Mouse (Mus musculus): ENCODE data around the gene Uchl1. TPM values are rescaled to one million over a fixed set of nuclear protein-coding genes. Genes with fewer than 3 reads are reported as not detected.

Gene Uchl1
- total and polyA plus RNA-seq, 3 experiments: 0.33 TPM; not detected in 2

GRCm38 (mm10) chr5:66717931-66718330 lies 42.0 kb downstream of the Uchl1 start:
- no peak for TF ChIP-seq GATA2 (IDR thresholded peaks at IDR 0.05; ENCODE audit: borderline replicate concordance, low read depth, low read length)
- TF ChIP-seq CTCF (IDR thresholded peaks at IDR 0.05; ENCODE audit: low read depth, low read length): no peak
- no peak for TF ChIP-seq GATA1 (IDR thresholded peaks at IDR 0.05; ENCODE audit: borderline replicate concordance, low read length)
- no peak for TF ChIP-seq POLR2AphosphoS5 (IDR thresholded peaks at IDR 0.05; ENCODE audit: insufficient replicate concordance, low read depth, low read length)
- TF ChIP-seq TAL1 (conservative IDR thresholded peaks at IDR 0.05; ENCODE audit: low read depth, low read length): no peak
- H3K4me3 ChIP-seq (ENCODE audit: low read depth, low read length): no peak overlapping the region
- ATAC-seq (ENCODE audit: extremely low read depth, insufficient number of reproducible peaks, low FRiP score, poor library complexity, severe bottlenecking): no peak

GRCm38 (mm10) chr5:66718413-66718812 lies 42.5 kb downstream of the Uchl1 start:
- Histone ChIP-seq H3K27me3 (ENCODE audit: insufficient read depth, low read length) (no peaks in the 10 kb centered on the region), H3K36me3 (replicated peaks) (no peaks in the 10 kb centered on the region), H3K4me3 (ENCODE audit: low read depth, low read length) (no peak overlapping the region), H3K4me1 (ENCODE audit: insufficient read depth, low read depth, low read length) (no peaks in the 10 kb centered on the region), H3K9me3 (replicated peaks) (peaks cover 52% of the 10 kb centered on the region)
- no peak for DNase-seq (ENCODE audit: low spot score)
- TF ChIP-seq GATA1 (IDR thresholded peaks at IDR 0.05; ENCODE audit: borderline replicate concordance, low read length) (no peak), TAL1 (conservative IDR thresholded peaks at IDR 0.05; ENCODE audit: low read depth, low read length) (no peak), CTCF (IDR thresholded peaks at IDR 0.05; ENCODE audit: low read depth, low read length) (no peak), POLR2AphosphoS5 (IDR thresholded peaks at IDR 0.05; ENCODE audit: insufficient replicate concordance, low read depth, low read length) (no peak), GATA2 (IDR thresholded peaks at IDR 0.05; ENCODE audit: borderline replicate concordance, low read depth, low read length) (no peak)
- no peak for ATAC-seq (ENCODE audit: extremely low read depth, insufficient number of reproducible peaks, low FRiP score, poor library complexity, severe bottlenecking)

More at GRCm38 (mm10) chr5:66717931-66718330, 42.0 kb downstream of the Uchl1 start:
- Histone ChIP-seq H3K9me3 (replicated peaks) (peaks cover 51% of the 10 kb centered on the region), H3K27me3 (ENCODE audit: insufficient read depth, low read length) (no peaks in the 10 kb centered on the region), H3K4me1 (ENCODE audit: insufficient read depth, low read depth, low read length) (no peaks in the 10 kb centered on the region), H3K36me3 (replicated peaks) (no peaks in the 10 kb centered on the region)
- DNase-seq (ENCODE audit: low spot score): no peak

- TF ChIP-seq GATA2 (IDR thresholded peaks at IDR 0.05; ENCODE audit: borderline replicate concordance, low read depth, low read length) (no peak), TAL1 (conservative IDR thresholded peaks at IDR 0.05; ENCODE audit: low read depth, low read length) (no peak), GATA1 (IDR thresholded peaks at IDR 0.05; ENCODE audit: borderline replicate concordance, low read length) (no peak), CTCF (IDR thresholded peaks at IDR 0.05; ENCODE audit: low read depth, low read length) (no peak), POLR2AphosphoS5 (IDR thresholded peaks at IDR 0.05; ENCODE audit: insufficient replicate concordance, low read depth, low read length) (no peak)
- no peak for DNase-seq (ENCODE audit: low spot score)
- H3K9me3 ChIP-seq (replicated peaks): peaks cover 53% of the 10 kb centered on the region
- no peaks in the 10 kb centered on the region for H3K36me3 ChIP-seq (replicated peaks)
- no peak for ATAC-seq (ENCODE audit: extremely low read depth, insufficient number of reproducible peaks, low FRiP score, poor library complexity, severe bottlenecking)
- no peaks in the 10 kb centered on the region for H3K27me3 ChIP-seq (ENCODE audit: insufficient read depth, low read length)
- H3K4me3 ChIP-seq (ENCODE audit: low read depth, low read length): no peak overlapping the region
- H3K4me1 ChIP-seq (ENCODE audit: insufficient read depth, low read depth, low read length): no peaks in the 10 kb centered on the region
Observed at GRCm38 (mm10) chr5:66718880-66719279, 43.0 kb downstream of the Uchl1 start.

- DNase-seq (ENCODE audit: low spot score): no peak
- peaks cover 46% of the 10 kb centered on the region for H3K9me3 ChIP-seq (replicated peaks)
- no peaks in the 10 kb centered on the region for H3K27me3 ChIP-seq (ENCODE audit: insufficient read depth, low read length)
- TF ChIP-seq GATA2 (IDR thresholded peaks at IDR 0.05; ENCODE audit: borderline replicate concordance, low read depth, low read length): no peak
- no peaks in the 10 kb centered on the region for H3K36me3 ChIP-seq (replicated peaks)
- H3K4me1 ChIP-seq (ENCODE audit: insufficient read depth, low read depth, low read length): no peaks in the 10 kb centered on the region
- ATAC-seq (ENCODE audit: extremely low read depth, insufficient number of reproducible peaks, low FRiP score, poor library complexity, severe bottlenecking): no peak
- no peak overlapping the region for H3K4me3 ChIP-seq (ENCODE audit: low read depth, low read length)
Observed at GRCm38 (mm10) chr5:66720921-66721320, 45.0 kb downstream of the Uchl1 start.

- Histone ChIP-seq H3K4me1 (ENCODE audit: insufficient read depth, low read depth, low read length) (no peaks in the 10 kb centered on the region), H3K4me3 (ENCODE audit: low read depth, low read length) (no peak overlapping the region), H3K9me3 (replicated peaks) (peaks cover 47% of the 10 kb centered on the region), H3K36me3 (replicated peaks) (no peaks in the 10 kb centered on the region), H3K27me3 (ENCODE audit: insufficient read depth, low read length) (no peaks in the 10 kb centered on the region)
- DNase-seq (ENCODE audit: low spot score) (no peak), ATAC-seq (ENCODE audit: extremely low read depth, insufficient number of reproducible peaks, low FRiP score, poor library complexity, severe bottlenecking) (no peak)
- TF ChIP-seq CTCF (IDR thresholded peaks at IDR 0.05; ENCODE audit: low read depth, low read length) (no peak), GATA1 (IDR thresholded peaks at IDR 0.05; ENCODE audit: borderline replicate concordance, low read length) (no peak)
Observed at GRCm38 (mm10) chr5:66722586-66722985, 46.7 kb downstream of the Uchl1 start.

- H3K9me3 ChIP-seq (replicated peaks): peaks cover 45% of the 10 kb centered on the region
- H3K36me3 ChIP-seq (replicated peaks): no peaks in the 10 kb centered on the region
- no peaks in the 10 kb centered on the region for H3K27me3 ChIP-seq (ENCODE audit: insufficient read depth, low read length)
- no peak for ATAC-seq (ENCODE audit: extremely low read depth, insufficient number of reproducible peaks, low FRiP score, poor library complexity, severe bottlenecking)
- no peak for DNase-seq (ENCODE audit: low spot score)
- no peaks in the 10 kb centered on the region for H3K4me1 ChIP-seq (ENCODE audit: insufficient read depth, low read depth, low read length)
- no peak overlapping the region for H3K4me3 ChIP-seq (ENCODE audit: low read depth, low read length)
- TF ChIP-seq GATA2 (IDR thresholded peaks at IDR 0.05; ENCODE audit: borderline replicate concordance, low read depth, low read length): no peak
Observed at GRCm38 (mm10) chr5:66723037-66723436, 47.1 kb downstream of the Uchl1 start.

GRCm38 (mm10) chr5:66723626-66724025 lies 47.7 kb downstream of the Uchl1 start:
- Histone ChIP-seq H3K4me3 (ENCODE audit: low read depth, low read length) (no peak overlapping the region), H3K27me3 (ENCODE audit: insufficient read depth, low read length) (no peaks in the 10 kb centered on the region), H3K36me3 (replicated peaks) (no peaks in the 10 kb centered on the region), H3K4me1 (ENCODE audit: insufficient read depth, low read depth, low read length) (no peaks in the 10 kb centered on the region), H3K9me3 (replicated peaks) (peaks cover 43% of the 10 kb centered on the region)
- ATAC-seq (ENCODE audit: extremely low read depth, insufficient number of reproducible peaks, low FRiP score, poor library complexity, severe bottlenecking) (no peak), DNase-seq (ENCODE audit: low spot score) (no peak)
- no peak for TF ChIP-seq GATA1 (IDR thresholded peaks at IDR 0.05; ENCODE audit: borderline replicate concordance, low read length)
- TF ChIP-seq CTCF (IDR thresholded peaks at IDR 0.05; ENCODE audit: low read depth, low read length): no peak
- TF ChIP-seq POLR2AphosphoS5 (IDR thresholded peaks at IDR 0.05; ENCODE audit: insufficient replicate concordance, low read depth, low read length): no peak
- TF ChIP-seq TAL1 (conservative IDR thresholded peaks at IDR 0.05; ENCODE audit: low read depth, low read length): no peak
- no peak for TF ChIP-seq GATA2 (IDR thresholded peaks at IDR 0.05; ENCODE audit: borderline replicate concordance, low read depth, low read length)
